Mouse (Mus musculus) liver, embryonic 14.5 days (tissue): ENCODE measurements around the gene Slc25a23.

Experiments used
- CTCF ChIP-seq: IDR thresholded peaks from 2 replicates; pipeline ENCODE4 v1.5.1; 2016; ENCODE audit warnings: antibody characterized with exemption, low read depth, control low read depth
- EP300 ChIP-seq: IDR thresholded peaks from 2 replicates; pipeline ENCODE4 v1.6.1; 2016; ENCODE audit warnings: antibody characterized with exemption, low read depth

DNA sequence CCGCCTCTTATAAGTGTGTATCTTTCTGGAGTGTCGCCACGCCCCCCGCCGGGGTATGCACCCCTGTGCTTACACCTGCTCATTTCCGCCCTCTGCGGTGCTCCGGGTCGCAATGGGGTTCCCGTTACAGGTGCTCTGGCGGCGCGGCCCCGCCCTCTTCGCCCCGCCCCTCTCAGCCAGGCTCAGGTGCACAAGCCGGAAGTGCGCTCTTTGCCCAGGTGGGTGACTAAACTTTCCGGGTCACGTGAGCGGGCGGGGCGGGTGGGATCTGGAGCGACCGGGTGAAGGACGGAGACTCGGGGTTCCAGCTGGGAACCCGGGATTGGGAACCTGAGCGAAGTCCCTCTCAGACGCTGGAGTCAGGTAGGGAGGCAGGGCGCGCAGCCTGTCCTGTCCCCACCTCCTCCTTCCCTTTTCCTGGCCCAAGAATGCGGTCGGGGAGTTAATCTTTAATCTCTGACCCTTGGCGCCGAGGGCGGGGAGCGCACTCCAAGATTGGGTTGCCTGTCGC lies 2.4 kb upstream of the Slc25a23 start:
- TF ChIP-seq CTCF (no peak), EP300 (no peak)
